Mouse (Mus musculus): ENCODE measurements at regions not wholly inside any gene's neighbourhood (a gene's known extent, or its start where the extent isn't known, plus 50 kb on each side); places are given as distances from the start of the nearest gene placed in this dataset.

DNA sequence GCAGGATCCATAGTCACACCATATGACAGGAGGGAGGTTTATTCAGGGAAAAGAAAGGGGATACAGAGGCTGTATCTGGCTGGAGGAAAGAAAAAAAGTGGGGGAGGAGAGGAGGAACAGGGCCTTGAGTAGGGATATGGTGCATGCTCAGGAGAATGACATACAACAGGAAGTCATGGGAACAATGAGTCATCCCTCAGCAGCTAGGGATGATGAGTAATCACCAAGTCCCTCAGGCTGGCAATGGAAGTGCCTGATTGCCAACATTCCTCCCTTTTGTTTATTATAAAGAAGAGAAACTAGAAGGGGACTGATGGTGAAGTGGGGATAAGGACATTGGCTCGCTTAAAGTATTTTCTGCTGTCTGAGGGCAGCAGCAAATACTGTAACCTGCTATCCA is 388.6 kb upstream of the Epha7 start:
- TF ChIP-seq CTCF (IDR thresholded peaks at IDR 0.05; ENCODE audit: low read depth) = no peak
- TF ChIP-seq EP300 (IDR thresholded peaks at IDR 0.05; ENCODE audit: low read depth) = no peak
